Mouse (Mus musculus) spleen, adult 2 months (tissue): Measurements from ENCODE around the gene Chd4. TPM values are rescaled to one million over a fixed set of nuclear protein-coding genes. Genes with fewer than 3 reads are reported as not detected.

ENCODE experiments used
- DNase-seq, 2 experiments: peaks; one replicate each; pipeline versions ENCODE4 v3.0.0 to v3.0.0-alpha.2; 2012 to 2021; ENCODE audit warnings: low spot score in 2 of 2, low read depth in 1 of 2
- H3K27ac ChIP-seq: fragments of 200-500 bp; 2 replicates; pipeline ENCODE4 v1.5.1; 2012; ENCODE audit warnings: low read length, inconsistent platforms; ENCODE audit not compliant: insufficient read depth
- H3K27me3 ChIP-seq: fragments of 200-500 bp; 2 replicates; pipeline ENCODE4 v1.6.1; 2012; ENCODE audit warnings: mild to moderate bottlenecking, moderate library complexity, low read length, inconsistent platforms; ENCODE audit not compliant: control insufficient read depth, insufficient read depth
- H3K36me3 ChIP-seq: fragments of 200-500 bp; 2 replicates; pipeline ENCODE4 v1.6.1; 2012; ENCODE audit warnings: mild to moderate bottlenecking, low read length, inconsistent platforms; ENCODE audit not compliant: control insufficient read depth, insufficient read depth
- H3K4me1 ChIP-seq: fragments of 200-500 bp; 2 replicates; pipeline ENCODE4 v1.6.1; 2011; ENCODE audit warnings: inconsistent platforms; ENCODE audit not compliant: control insufficient read depth, insufficient read depth, insufficient read length
- H3K4me3 ChIP-seq: fragments of 200-500 bp; 2 replicates; pipeline ENCODE4 v1.5.1; 2011; ENCODE audit warnings: mild to moderate bottlenecking, inconsistent platforms; ENCODE audit not compliant: insufficient read depth, insufficient read length; ENCODE audit errors: extremely low read depth
- CTCF ChIP-seq: fragments of 200-500 bp; IDR thresholded peaks from 2 replicates; pipeline ENCODE4 v1.5.1; 2011; ENCODE audit warnings: mild to moderate bottlenecking, inconsistent platforms; ENCODE audit not compliant: insufficient read depth, insufficient read length, insufficient replicate concordance; ENCODE audit errors: extremely low read depth
- POLR2A ChIP-seq: fragments of 200-500 bp; IDR thresholded peaks from 2 replicates; pipeline ENCODE4 v1.6.1; 2011; ENCODE audit warnings: low read depth, low read length, inconsistent platforms
- WGBS: fragments of 180-500 bp; shearing (Covaris S2); methylation state at CpG from one replicate; pipeline ENCODE4 v1.1.7; 2018; 5-methylcytosine and 5-hydroxymethylcytosine counted together
- polyA plus RNA-seq: library from polyadenylated mRNA; depleted of rRNA; stranded (reverse); fragments of >200 nt; gene quantifications from 2 replicates; pipeline ENCODE4 v1.2.3, GENCODE M21; 2012

Gene Chd4
- polyA plus RNA-seq, 1 experiment = 87.4 TPM

- Histone ChIP-seq H3K4me1 (peaks cover 19% of the 10 kb centered on the region), H3K4me3 (peak overlapping the region; percentile 41; the same call in 1 of the 2 replicates), H3K27ac (peak overlapping the region; percentile 95), H3K36me3 (peaks cover 37% of the 10 kb centered on the region), H3K27me3 (no peaks in the 10 kb centered on the region)
- no peak for TF ChIP-seq POLR2A
- no peak for TF ChIP-seq CTCF
- peak in 1 of 2 experiments; percentile 73 for DNase-seq
- WGBS = 19% methylated on average over 5 of the region's 5 CpGs
Observed at GRCm38 (mm10) chr6:125099421-125099971, 3.7 kb downstream of the Chd4 start.

- H3K4me1 ChIP-seq = peaks cover 19% of the 10 kb centered on the region; the same call in 1 of the 2 replicates
- H3K36me3 ChIP-seq = peaks cover 51% of the 10 kb centered on the region
- 93% methylated on average over 9 of the region's 9 CpGs for WGBS
Observed at GRCm38 (mm10) chr6:125101444-125101843, 5.7 kb downstream of the Chd4 start.

DNA sequence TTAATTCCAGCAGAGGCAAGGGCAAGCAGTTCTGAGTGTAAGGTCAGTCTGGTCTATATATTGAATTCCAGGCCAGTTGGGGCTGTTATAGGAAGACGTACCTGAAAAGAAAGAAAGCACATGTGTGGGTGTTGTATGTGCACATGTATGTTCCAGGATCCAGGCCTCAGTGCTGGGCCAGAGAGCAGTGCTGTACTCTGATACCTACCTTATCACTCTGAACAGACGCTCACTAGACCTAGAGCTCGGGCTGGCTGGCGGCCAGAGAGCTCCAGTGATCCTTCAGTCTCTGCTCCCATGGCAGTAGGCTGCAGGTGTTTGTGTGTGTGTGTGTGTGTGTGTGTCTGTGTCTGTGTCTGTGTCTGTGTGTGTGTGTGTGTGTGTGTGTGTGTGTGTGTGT, 8.4 kb downstream of the Chd4 start:
- Histone ChIP-seq H3K27ac (no peak overlapping the region), H3K27me3 (no peaks in the 10 kb centered on the region), H3K4me3 (no peak overlapping the region), H3K4me1 (peaks cover 6% of the 10 kb centered on the region; the same call in 1 of the 2 replicates), H3K36me3 (peaks cover 77% of the 10 kb centered on the region)
- DNase-seq = no peak
- TF ChIP-seq CTCF (no peak), POLR2A (no peak)
- 82% methylated on average over 4 of the region's 4 CpGs for WGBS

More at GRCm38 (mm10) chr6:125101444-125101843, 5.7 kb downstream of the Chd4 start:
- Histone ChIP-seq H3K4me3 (no peak overlapping the region), H3K27me3 (no peaks in the 10 kb centered on the region), H3K27ac (no peak overlapping the region)
- TF ChIP-seq CTCF = no peak
- no peak for TF ChIP-seq POLR2A
- DNase-seq = no peak

DNA sequence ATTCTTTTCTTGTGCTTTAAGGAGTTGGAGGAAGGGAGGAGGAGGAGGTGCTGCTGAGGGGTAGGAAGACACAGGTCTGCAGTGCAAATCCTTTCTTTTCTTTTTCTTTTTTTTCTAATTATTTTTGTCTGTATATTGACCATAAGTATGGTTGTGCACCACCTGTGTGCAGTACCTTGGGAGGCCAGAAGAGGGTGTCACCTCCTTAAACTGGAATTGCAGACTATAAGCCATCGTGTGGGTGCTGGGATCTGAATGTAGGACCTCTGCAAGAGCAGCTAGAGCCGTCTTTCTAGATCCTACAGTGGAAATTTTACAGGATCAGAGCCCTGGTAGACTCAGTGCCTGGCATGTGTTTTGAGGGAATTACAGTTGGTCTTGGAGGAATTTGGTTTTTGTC, 11.9 kb downstream of the Chd4 start:
- peaks cover 80% of the 10 kb centered on the region for H3K36me3 ChIP-seq

GRCm38 (mm10) chr6:125109371-125109770, 13.6 kb downstream of the Chd4 start:
- no peak for DNase-seq
- Histone ChIP-seq H3K27ac (no peak overlapping the region), H3K4me1 (no peaks in the 10 kb centered on the region), H3K36me3 (peaks cover 85% of the 10 kb centered on the region), H3K27me3 (no peaks in the 10 kb centered on the region), H3K4me3 (no peak overlapping the region)
- 95% methylated on average over 14 of the region's 14 CpGs for WGBS
- no peak for TF ChIP-seq POLR2A
- TF ChIP-seq CTCF = no peak

More for the DNA sequence above, 11.9 kb downstream of the Chd4 start:
- Histone ChIP-seq H3K4me3 (no peak overlapping the region), H3K27ac (no peak overlapping the region), H3K4me1 (no peaks in the 10 kb centered on the region), H3K27me3 (no peaks in the 10 kb centered on the region)
- TF ChIP-seq POLR2A (no peak), CTCF (no peak)
- DNase-seq = no peak
- WGBS = 93% methylated on average over 2 of the region's 2 CpGs

DNA sequence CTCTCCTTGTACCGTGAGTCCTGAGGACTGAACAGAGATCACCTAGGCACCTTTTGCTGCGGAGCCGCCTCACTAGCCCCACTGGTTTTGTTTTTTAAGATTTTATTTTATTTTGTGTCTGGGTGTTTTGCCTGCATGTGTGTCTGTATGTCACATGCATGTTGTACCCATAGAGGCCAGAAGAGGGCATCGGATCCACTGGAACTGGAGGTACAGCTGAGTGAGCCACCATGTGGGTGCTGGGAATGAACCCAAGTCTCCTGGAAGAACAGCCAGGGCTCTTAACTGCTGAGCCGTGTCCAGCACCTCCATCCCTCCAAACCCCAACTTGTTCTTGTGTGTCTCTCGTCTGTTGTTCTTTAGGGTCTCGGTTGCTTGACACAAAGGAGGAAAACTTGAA, 15.1 kb downstream of the Chd4 start:
- Histone ChIP-seq H3K4me3 (no peak overlapping the region), H3K27ac (no peak overlapping the region), H3K4me1 (no peaks in the 10 kb centered on the region), H3K27me3 (no peaks in the 10 kb centered on the region), H3K36me3 (peaks cover 78% of the 10 kb centered on the region)
- no peak for TF ChIP-seq CTCF
- TF ChIP-seq POLR2A = no peak
- 94% methylated on average over 7 of the region's 7 CpGs for WGBS
- DNase-seq = peak in 1 of 2 experiments; percentile 38

DNA sequence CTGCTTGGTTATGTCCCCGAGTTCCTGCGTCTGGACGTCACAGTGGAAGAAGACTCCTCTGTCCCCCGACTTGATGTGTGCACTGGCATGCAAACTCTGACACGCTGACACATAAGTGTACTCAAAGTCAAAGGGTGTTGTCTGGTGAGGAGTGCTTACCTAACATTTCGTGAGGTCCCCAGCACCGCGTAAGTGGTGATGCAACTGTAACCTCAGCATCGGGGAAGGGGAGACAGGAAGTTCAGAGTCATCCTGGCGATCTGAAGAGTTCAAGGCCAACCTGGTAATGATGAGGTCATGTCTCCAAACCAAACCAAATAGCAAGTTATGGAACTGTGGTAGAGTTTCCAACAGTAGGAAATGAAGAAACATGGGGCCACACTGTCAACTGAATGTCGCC, 16.8 kb downstream of the Chd4 start:
- H3K27me3 ChIP-seq = no peaks in the 10 kb centered on the region
- TF ChIP-seq POLR2A (no peak), CTCF (no peak)
- peaks cover 71% of the 10 kb centered on the region for H3K36me3 ChIP-seq
- no peak overlapping the region for H3K4me3 ChIP-seq
- DNase-seq = no peak
- H3K4me1 ChIP-seq = no peaks in the 10 kb centered on the region
- 85% methylated on average over 11 of the region's 11 CpGs for WGBS
- H3K27ac ChIP-seq = no peak overlapping the region
